Mouse (Mus musculus) midbrain, postnatal 0 days (tissue): ENCODE results near the gene Kcnh7. TPM values are rescaled to one million over a fixed set of nuclear protein-coding genes. Genes with fewer than 3 reads are reported as not detected.
"Not testable (repeated sequence)": the region's sequence is repeated elsewhere in the genome, so short reads cannot be mapped to it uniquely, and the experiment has no call there.

ENCODE experiments used
- ATAC-seq: fragments of 200-750 bp; cut with Nextera tagmentation; 2 replicates; pipeline ENCODE4 v1.8.0; 2017; ENCODE audit warnings: moderate number of reproducible peaks, mild to moderate bottlenecking, moderate TSS enrichment, moderate library complexity; ENCODE audit not compliant: low FRiP score
- DNase-seq: peaks from one replicate; pipeline ENCODE4 v3.0.0-alpha.2; 2015; ENCODE audit warnings: low spot score
- H3K27ac ChIP-seq: fragments of 300-500 bp; sonication (generic); 2 replicates; pipeline ENCODE4 v1.5.1; 2014; ENCODE audit warnings: low read depth, mild to moderate bottlenecking, low read length, mixed read lengths
- H3K27me3 ChIP-seq: fragments of 300-500 bp; sonication (generic); 2 replicates; pipeline ENCODE4 v1.6.1; 2014; ENCODE audit warnings: low read length, control low read depth, mixed read lengths; ENCODE audit not compliant: insufficient read depth
- H3K36me3 ChIP-seq: fragments of 300-500 bp; sonication (generic); 2 replicates; pipeline ENCODE4 v1.6.1; 2014; ENCODE audit warnings: low read length, control low read depth, mixed read lengths; ENCODE audit not compliant: insufficient read depth
- H3K4me1 ChIP-seq: fragments of 300-500 bp; sonication (generic); 2 replicates; pipeline ENCODE4 v1.6.1; 2014; ENCODE audit warnings: mild to moderate bottlenecking, control low read depth, antibody characterized with exemption, low read length, mixed read lengths; ENCODE audit not compliant: insufficient read depth
- H3K4me2 ChIP-seq: fragments of 300-500 bp; sonication (generic); 2 replicates; pipeline ENCODE4 v1.6.1; 2014; ENCODE audit warnings: low read depth, mild to moderate bottlenecking, low read length, mixed read lengths; ENCODE audit not compliant: poor library complexity, severe bottlenecking
- H3K4me3 ChIP-seq: fragments of 300-500 bp; sonication (generic); 2 replicates; pipeline ENCODE4 v1.5.1; 2014; ENCODE audit warnings: low read depth, mild to moderate bottlenecking, low read length, moderate library complexity
- H3K9ac ChIP-seq: fragments of 300-500 bp; sonication (generic); replicated peaks from 2 replicates; pipeline ENCODE4 v1.6.1; 2014; ENCODE audit warnings: mild to moderate bottlenecking, low read length, moderate library complexity, mixed read lengths; ENCODE audit not compliant: poor library complexity, severe bottlenecking
- H3K9me3 ChIP-seq: fragments of 300-500 bp; sonication (generic); 2 replicates; pipeline ENCODE4 v1.6.1; 2016; ENCODE audit warnings: low read length, control low read depth
- CTCF ChIP-seq: IDR thresholded peaks from 2 replicates; pipeline ENCODE4 v1.5.1; 2016; ENCODE audit warnings: antibody characterized with exemption, mild to moderate bottlenecking
- WGBS: fragments of 180-500 bp; shearing (Covaris S2); extraction: QIAGEN DNeasy Blood & Tissue Kit; methylation state at CpG from one replicate; pipeline ENCODE4 v1.1.7; 2014; 5-methylcytosine and 5-hydroxymethylcytosine counted together
- polyA plus RNA-seq: library from polyadenylated mRNA; unstranded; fragments of >200 nt; fragmentation: Nextera tagmentation; extraction: Ambion mirVana; gene quantifications from 2 replicates; pipeline ENCODE4 v1.2.1, GENCODE M21; 2015
- total RNA-seq: library from RNA; depleted of rRNA; stranded (reverse); fragments of >200 nt; gene quantifications from 2 replicates; pipeline ENCODE4 v1.2.3, GENCODE M21; 2014

Kcnh7 gene
- total and polyA plus RNA-seq, 2 experiments from 2014 or later = 8.6 to 10.5 TPM

DNA sequence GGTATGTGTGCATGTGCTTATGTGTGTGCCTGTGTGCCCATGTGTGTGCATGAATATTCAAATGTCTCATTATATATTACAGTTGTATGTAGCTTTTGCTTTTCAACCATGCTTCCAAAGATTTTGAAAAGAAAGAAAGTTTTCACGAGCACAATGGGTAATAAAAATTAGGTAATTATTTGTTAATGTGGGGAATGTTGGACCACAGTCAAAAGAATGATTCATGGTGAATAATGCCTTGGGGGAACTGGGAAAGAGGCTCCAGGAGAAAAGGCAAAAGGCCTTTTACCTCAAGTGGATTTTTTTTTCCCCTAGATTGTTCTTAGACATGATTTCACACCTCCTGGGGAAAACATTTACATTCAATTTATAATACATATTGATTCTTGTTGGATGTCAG is 458.1 kb downstream of the Kcnh7 start:
- no peak overlapping the region for H3K27ac ChIP-seq
- no peak for TF ChIP-seq CTCF
- H3K4me1 ChIP-seq = no peaks in the 10 kb centered on the region
- WGBS = 76% methylated on average over 1 of the region's 1 CpGs
- ATAC-seq = no peak
- no peak for DNase-seq
- H3K36me3 ChIP-seq = no peaks in the 10 kb centered on the region
- H3K4me2 ChIP-seq = no peak overlapping the region
- no peak overlapping the region for H3K9ac ChIP-seq
- no peak overlapping the region for H3K4me3 ChIP-seq
- H3K27me3 ChIP-seq = no peaks in the 10 kb centered on the region
- H3K9me3 ChIP-seq = no peaks in the 10 kb centered on the region

DNA sequence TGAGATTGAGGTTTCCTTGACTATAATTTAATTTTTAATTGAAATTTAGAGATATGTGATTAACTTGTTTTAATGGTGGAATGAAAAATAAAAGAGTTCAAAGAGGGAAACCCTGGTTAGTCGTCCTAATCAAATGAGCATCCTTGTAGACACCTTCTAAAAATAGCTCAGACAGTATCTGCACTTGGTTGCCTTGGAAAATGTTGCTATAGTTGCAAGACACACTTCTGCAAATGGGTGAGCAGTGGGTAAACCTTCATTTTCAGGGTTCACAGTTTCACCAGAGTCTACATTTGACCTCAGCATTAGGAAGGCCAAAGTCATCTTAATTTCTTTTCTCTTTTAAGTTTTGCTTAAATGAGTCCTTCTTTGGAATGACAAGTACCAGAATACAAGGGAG is 465.7 kb downstream of the Kcnh7 start:
- TF ChIP-seq CTCF = no peak
- DNase-seq = peak; percentile 5

DNA sequence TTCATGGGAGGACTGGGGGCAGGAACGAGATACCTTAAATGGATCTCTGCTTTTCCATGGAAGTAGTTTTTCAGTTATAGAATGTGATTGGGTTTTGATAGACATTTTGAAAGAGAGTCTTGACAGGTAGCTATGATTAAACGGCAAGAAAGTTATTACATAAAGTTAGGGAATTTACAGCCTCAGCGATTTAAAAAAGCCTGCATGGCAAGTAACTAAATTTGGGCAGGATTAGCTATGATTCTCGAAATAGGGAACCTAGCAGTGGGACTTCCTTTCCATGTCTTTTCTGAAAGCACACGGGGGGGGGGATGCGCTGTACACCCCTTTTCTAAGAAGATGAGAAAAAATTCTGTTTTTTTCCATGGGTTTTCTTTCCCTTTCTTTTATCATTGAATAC is 466.8 kb downstream of the Kcnh7 start:
- Histone ChIP-seq H3K4me2 (no peak overlapping the region), H3K4me3 (no peak overlapping the region), H3K36me3 (no peaks in the 10 kb centered on the region), H3K9ac (no peak overlapping the region), H3K27ac (no peak overlapping the region), H3K4me1 (no peaks in the 10 kb centered on the region), H3K9me3 (no peaks in the 10 kb centered on the region), H3K27me3 (no peaks in the 10 kb centered on the region)
- no peak for ATAC-seq
- TF ChIP-seq CTCF = no peak
- WGBS = 71% methylated on average over 6 of the region's 6 CpGs
- no peak for DNase-seq

More for the DNA sequence above, 465.7 kb downstream of the Kcnh7 start:
- H3K4me1 ChIP-seq = no peaks in the 10 kb centered on the region
- no peak overlapping the region for H3K4me2 ChIP-seq
- no peaks in the 10 kb centered on the region for H3K9me3 ChIP-seq
- H3K9ac ChIP-seq = no peak overlapping the region
- no peak overlapping the region for H3K4me3 ChIP-seq
- peak; percentile 58; the same call in 1 of the 2 replicates for ATAC-seq
- no peaks in the 10 kb centered on the region for H3K36me3 ChIP-seq
- H3K27me3 ChIP-seq = no peaks in the 10 kb centered on the region
- no peak overlapping the region for H3K27ac ChIP-seq
- WGBS = 36% methylated on average over 1 of the region's 1 CpGs

- H3K27me3 ChIP-seq = no peaks in the 10 kb centered on the region
- H3K4me1 ChIP-seq = no peaks in the 10 kb centered on the region
- H3K4me2 ChIP-seq = no peak overlapping the region
- no peaks in the 10 kb centered on the region for H3K9me3 ChIP-seq
- DNase-seq (no peak), ATAC-seq (no peak)
- no peak overlapping the region for H3K4me3 ChIP-seq
- no peak overlapping the region for H3K9ac ChIP-seq
- no peak overlapping the region for H3K27ac ChIP-seq
- H3K36me3 ChIP-seq = no peaks in the 10 kb centered on the region
- WGBS = 92% methylated on average over 4 of the region's 4 CpGs
- TF ChIP-seq CTCF = no peak
Observed at GRCm38 (mm10) chr2:62715260-62715659, 468.8 kb downstream of the Kcnh7 start.

DNA sequence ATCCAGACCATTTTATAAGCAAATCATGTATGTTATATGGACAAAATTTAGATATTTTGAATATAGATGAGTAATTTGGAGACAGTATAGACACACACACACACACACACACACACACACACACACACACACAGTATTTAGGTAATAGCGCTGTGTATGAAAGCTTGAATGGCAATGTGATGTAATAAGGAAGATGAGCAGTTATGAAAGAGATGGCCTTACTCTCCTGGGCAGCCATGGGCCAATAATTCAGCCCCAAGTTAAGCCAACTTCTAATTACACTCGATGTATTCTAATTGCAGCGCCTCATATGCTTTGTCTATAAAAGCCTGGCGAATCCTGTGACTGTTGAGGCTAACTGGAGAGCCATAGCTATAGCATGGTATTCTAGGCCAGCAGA is 469.7 kb downstream of the Kcnh7 start:
- H3K9me3 ChIP-seq, H3K9ac ChIP-seq, DNase-seq, H3K4me3 ChIP-seq, H3K27ac ChIP-seq, H3K36me3 ChIP-seq, H3K27me3 ChIP-seq, H3K4me1 ChIP-seq, H3K4me2 ChIP-seq, ATAC-seq: not testable (repeated sequence)
- WGBS = 93% methylated on average over 4 of the region's 4 CpGs

DNA sequence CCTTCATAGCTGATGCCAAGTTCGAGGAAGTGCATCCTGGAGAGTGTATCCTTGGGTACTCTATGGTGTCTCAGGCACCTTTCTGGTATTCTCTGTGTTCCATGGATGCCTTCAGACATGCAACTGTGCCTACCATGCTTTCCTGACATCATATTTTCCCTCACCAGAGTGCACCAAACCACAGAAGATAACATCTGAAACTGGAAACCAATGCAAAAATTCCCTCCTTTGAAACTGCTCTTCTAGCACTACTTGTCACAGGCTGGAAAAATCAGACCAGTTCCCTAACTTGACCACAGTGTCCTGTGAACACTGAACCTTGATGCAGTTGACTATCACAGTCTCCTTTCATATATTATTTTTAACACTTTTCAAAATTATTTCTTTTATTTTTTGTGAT is 474.5 kb downstream of the Kcnh7 start:
- ATAC-seq = no peak
- Histone ChIP-seq H3K27me3 (no peaks in the 10 kb centered on the region), H3K4me2 (no peak overlapping the region), H3K4me3 (no peak overlapping the region), H3K27ac (no peak overlapping the region), H3K4me1 (no peaks in the 10 kb centered on the region), H3K36me3 (no peaks in the 10 kb centered on the region), H3K9ac (no peak overlapping the region), H3K9me3 (no peaks in the 10 kb centered on the region)
- no peak for DNase-seq
- WGBS = 88% methylated on average over 1 of the region's 1 CpGs
- TF ChIP-seq CTCF = no peak

DNA sequence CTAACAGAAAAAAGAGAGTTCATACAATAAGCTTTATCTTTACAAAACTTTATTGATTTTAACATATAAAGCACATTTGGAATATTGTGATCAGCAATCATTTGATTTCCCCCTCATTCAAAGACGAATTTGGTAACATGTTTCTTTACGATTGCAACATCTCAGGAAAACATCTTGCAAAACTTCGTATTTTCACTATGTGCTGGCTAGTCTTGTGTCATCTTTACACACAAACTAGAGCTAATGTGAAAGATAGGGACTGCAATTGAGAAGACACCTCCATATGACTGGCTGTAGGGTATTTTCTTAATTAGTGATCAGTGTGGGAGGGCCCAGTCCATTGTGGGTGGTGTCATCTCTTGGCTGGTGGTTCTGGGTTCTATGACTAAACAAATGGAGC is 477.8 kb downstream of the Kcnh7 start:
- TF ChIP-seq CTCF = no peak
- Histone ChIP-seq H3K9ac (no peak overlapping the region), H3K27ac (no peak overlapping the region), H3K4me3 (no peak overlapping the region), H3K4me1 (no peaks in the 10 kb centered on the region), H3K27me3 (no peaks in the 10 kb centered on the region), H3K9me3 (no peaks in the 10 kb centered on the region), H3K36me3 (peaks cover 6% of the 10 kb centered on the region; the same call in 1 of the 2 replicates), H3K4me2 (no peak overlapping the region)
- no peak for ATAC-seq
- 91% methylated on average over 3 of the region's 3 CpGs for WGBS
- DNase-seq = no peak
